Comparison of ENCODE assay signal across 10 mouse cellular contexts in the genomic region with DNA sequence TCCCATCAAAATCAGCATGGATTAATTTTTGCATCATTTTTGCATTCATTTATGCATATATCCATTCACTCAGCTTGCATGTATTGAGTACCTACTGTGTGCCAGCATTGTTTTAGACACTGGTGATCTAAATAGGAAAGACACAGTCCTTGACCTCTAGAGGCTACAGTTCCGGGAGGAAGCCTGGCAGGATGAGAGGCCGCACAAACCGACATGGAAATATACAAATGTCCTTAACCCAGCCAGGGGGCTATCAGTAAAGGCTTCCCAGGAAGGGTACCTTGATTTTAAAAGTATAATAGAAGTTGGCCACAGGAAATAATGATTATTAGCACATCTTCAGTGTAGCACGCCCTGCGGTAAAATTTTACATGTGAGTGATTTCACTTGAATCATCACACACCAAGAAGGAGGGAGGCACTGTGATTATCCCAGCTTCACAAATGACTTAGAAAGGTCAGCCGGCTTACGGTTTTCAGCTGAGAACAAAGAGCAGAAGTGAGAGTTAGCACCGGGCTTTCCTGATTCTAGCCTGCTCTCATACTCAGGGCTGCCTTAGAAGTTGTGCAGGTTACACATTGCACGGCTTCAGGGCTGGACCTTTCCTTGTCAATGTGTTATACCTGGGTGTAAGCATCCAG. TPM values are rescaled to one million over a fixed set of nuclear protein-coding genes. Genes with fewer than 3 reads are reported as not detected.
DNase-seq lines count a peak whose midpoint lies in the region; ATAC-seq and TF ChIP-seq lines count a peak whose summit lies in the region.
"Had no signal": no experiment of that assay in that cellular context is flagged by ENCODE, and none has a peak within 500 bp of the region (broad histone marks: within the 10 kb centered on the region; RNA-seq: fewer than 3 reads in every experiment).

No protein-coding gene starts in this region.

- H3K4me2 ChIP-seq in hindbrain, postnatal 0 days (ENCODE audit: low read depth, low read length): no peak overlapping the region

- no peaks in the 10 kb centered on the region for H3K27me3 ChIP-seq in hindbrain, postnatal 0 days (ENCODE audit: insufficient read depth, low read length)
- H3K27me3 ChIP-seq in thymus, adult 2 months (ENCODE audit: control insufficient read depth, insufficient read depth, low read length): no peaks in the 10 kb centered on the region

- no peak for TF ChIP-seq POLR2A in thymus, adult 2 months (IDR thresholded peaks at IDR 0.05; ENCODE audit: control insufficient read depth, extremely low read depth, insufficient read depth, low read length, poor library complexity)

- H3K4me1 ChIP-seq in hindbrain, postnatal 0 days (ENCODE audit: insufficient read depth, low read length): no peaks in the 10 kb centered on the region
- peaks cover 16% of the 10 kb centered on the region for H3K4me1 ChIP-seq in thymus, adult 2 months (replicated peaks; ENCODE audit: control insufficient read depth, insufficient read depth, low read length)

- WGBS in hindbrain, postnatal 0 days: 40% methylated on average over 9 of the region's 9 CpGs
- 88% methylated on average over 9 of the region's 9 CpGs for WGBS in thymus, adult 2 months

- ATAC-seq in hindbrain, postnatal 0 days: no peak

- DNase-seq in adrenal gland, adult 2 months: peak; percentile 35
- DNase-seq in adrenal gland, adult 18-20 months (ENCODE audit: low spot score in 2 of 2): no peak
- peak; percentile 32 for DNase-seq in lung, postnatal 36 days
- no peak for DNase-seq in lung, adult 18-20 months
- DNase-seq in hindbrain, postnatal 0 days (ENCODE audit: low spot score): peak; percentile 16
- DNase-seq in retina, postnatal 1 day: peak; percentile 53
- DNase-seq in right cerebral cortex, adult 2 months (ENCODE audit: low spot score in 2 of 2): no peak
- no peak for DNase-seq in thymus, adult 2 months
- DNase-seq: thymus, adult 18-20 months had no signal

- no peak for TF ChIP-seq CTCF in hindbrain, postnatal 0 days (IDR thresholded peaks at IDR 0.05; ENCODE audit: low read depth)
- no peak for TF ChIP-seq CTCF in thymus, adult 2 months (IDR thresholded peaks at IDR 0.05; ENCODE audit: borderline replicate concordance, control insufficient read depth, extremely low read depth, insufficient read depth, low read length, poor library complexity)

- no peaks in the 10 kb centered on the region for H3K9me3 ChIP-seq in hindbrain, postnatal 0 days (ENCODE audit: low read length)

- peak overlapping the region; percentile 65; the same call in 1 of the 2 replicates for H3K27ac ChIP-seq in hindbrain, postnatal 0 days
- H3K27ac ChIP-seq in thymus, adult 2 months (ENCODE audit: control insufficient read depth, insufficient read depth, low read length): no peak overlapping the region

- H3K4me3 ChIP-seq in hindbrain, postnatal 0 days (ENCODE audit: low read length): no peak overlapping the region
- no peak overlapping the region for H3K4me3 ChIP-seq in thymus, adult 2 months (ENCODE audit: control insufficient read depth, insufficient read depth, low read length)

- no peaks in the 10 kb centered on the region for H3K36me3 ChIP-seq in hindbrain, postnatal 0 days (ENCODE audit: insufficient read depth, low read length)
- H3K36me3 ChIP-seq in thymus, adult 2 months (ENCODE audit: control insufficient read depth, insufficient read depth, low read length): no peaks in the 10 kb centered on the region

- no peak overlapping the region for H3K9ac ChIP-seq in hindbrain, postnatal 0 days (replicated peaks; ENCODE audit: low read length)

RNA-seq across cellular contexts. Expression of a gene that starts 11.0 kb away (rescaled TPM):
- not detected for total RNA-seq in adrenal gland, adult 2 months (2021)
- polyA plus RNA-seq in adrenal gland, adult 2 months (2012; rRNA removed): not detected in 2 replicates
- not detected for total RNA-seq in adrenal gland, adult 18-20 months (2021)
- total RNA-seq in hindbrain, postnatal 0 days (2014; rRNA removed): not detected in 2 replicates
- not detected in 2 replicates for polyA plus RNA-seq in hindbrain, postnatal 0 days (2015; fragmentation: Nextera tagmentation; extraction: Ambion mirVana)
- polyA plus RNA-seq in thymus, adult 2 months (2012; rRNA removed): not detected in 2 replicates
- total RNA-seq: gastrocnemius, adult 18-20 months had no signal

RNA-seq across cellular contexts. Expression of a gene that starts 31.8 kb away (rescaled TPM):
- 10 to 100 TPM; 49.2 to 62.9 TPM for total RNA-seq in adrenal gland, adult 2 months (2021)
- 9.7 and 12.9 TPM in 2 replicates for polyA plus RNA-seq in adrenal gland, adult 2 months (2012; rRNA removed)
- total RNA-seq in adrenal gland, adult 18-20 months (2021): 10 to 100 TPM; 53.5 to 60.6 TPM
- total RNA-seq in hindbrain, postnatal 0 days (2014; rRNA removed): 68.4 and 73.6 TPM in 2 replicates
- 7.3 and 8.7 TPM in 2 replicates for polyA plus RNA-seq in hindbrain, postnatal 0 days (2015; fragmentation: Nextera tagmentation; extraction: Ambion mirVana)
- polyA plus RNA-seq in thymus, adult 2 months (2012; rRNA removed): 6.9 and 8.2 TPM in 2 replicates

RNA-seq across cellular contexts. Expression of a gene that starts 53.2 kb away (rescaled TPM):
- 10 to 100 TPM; 29.4 to 37.0 TPM for total RNA-seq in adrenal gland, adult 2 months (2021)
- 59.1 and 61.2 TPM in 2 replicates for polyA plus RNA-seq in adrenal gland, adult 2 months (2012; rRNA removed)
- 10 to 100 TPM; 34.5 to 46.1 TPM for total RNA-seq in adrenal gland, adult 18-20 months (2021)
- total RNA-seq in hindbrain, postnatal 0 days (2014; rRNA removed): 202 and 216 TPM in 2 replicates
- polyA plus RNA-seq in hindbrain, postnatal 0 days (2015; fragmentation: Nextera tagmentation; extraction: Ambion mirVana): 202 and 245 TPM in 2 replicates
- 87.5 and 102 TPM in 2 replicates for polyA plus RNA-seq in thymus, adult 2 months (2012; rRNA removed)

Comparison
In these comparisons a context has a peak if more than half of its experiments do, and no peak if none do; other contexts are left out.
1. DNase-seq: peak in adrenal gland, adult 2 months (single experiment), lung, postnatal 36 days (single experiment), hindbrain, postnatal 0 days (single experiment) and retina, postnatal 1 day (single experiment); none in adrenal gland, adult 18-20 months (0 of 2), lung, adult 18-20 months (0 of 2), right cerebral cortex, adult 2 months (0 of 2) and thymus, adult 2 months (single experiment).